Mouse (Mus musculus): ENCODE measurements at regions not wholly inside any gene's neighbourhood (a gene's known extent, or its start where the extent isn't known, plus 50 kb on each side); places are given as distances from the start of the nearest gene placed in this dataset.

DNA sequence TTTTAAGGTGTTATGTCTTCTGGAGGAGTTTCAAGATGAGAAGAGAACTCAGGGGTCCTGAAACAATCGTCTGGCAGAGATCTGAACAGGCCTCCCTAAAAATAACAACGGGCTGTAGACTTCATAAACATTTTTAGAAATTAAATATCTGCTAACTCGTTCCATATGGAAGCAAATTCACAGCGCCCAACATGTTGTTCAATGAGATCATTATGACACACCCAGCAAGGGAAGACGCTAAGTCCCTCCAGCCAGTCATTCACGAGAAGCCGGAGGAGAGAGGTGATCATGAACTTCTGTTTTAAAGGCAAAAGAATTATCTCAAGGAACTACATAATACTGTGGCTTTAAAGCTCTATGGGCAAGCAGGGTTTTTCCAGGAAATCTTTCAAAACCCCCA, 334.8 kb downstream of the Efna5 start:
- no peak for DNase-seq

DNA sequence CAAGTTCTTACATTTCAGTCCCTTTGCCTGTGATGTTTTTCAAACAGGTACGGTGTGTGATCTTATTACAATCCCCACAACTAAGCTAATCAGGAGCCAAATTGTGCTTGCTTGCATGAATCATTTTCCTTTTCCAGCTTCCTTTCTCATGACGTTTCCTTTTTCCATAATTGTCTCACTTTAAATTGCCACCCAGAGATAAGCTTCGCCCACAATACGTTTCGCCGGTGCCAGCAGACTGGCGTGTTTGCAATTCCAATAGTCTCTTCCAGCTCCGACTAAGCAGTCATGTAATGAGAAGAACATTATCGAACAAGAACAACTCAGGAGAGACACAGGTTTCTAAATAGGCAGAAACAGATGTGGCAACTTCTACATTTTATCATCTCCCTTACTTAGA, 335.8 kb downstream of the Efna5 start:
- DNase-seq: no peak

GRCm38 (mm10) chr17:62543056-62543975, 337.8 kb downstream of the Efna5 start:
- no peak for DNase-seq

- no peak for DNase-seq
Measured at GRCm38 (mm10) chr17:62529911-62530310, 351.2 kb downstream of the Efna5 start.

DNA sequence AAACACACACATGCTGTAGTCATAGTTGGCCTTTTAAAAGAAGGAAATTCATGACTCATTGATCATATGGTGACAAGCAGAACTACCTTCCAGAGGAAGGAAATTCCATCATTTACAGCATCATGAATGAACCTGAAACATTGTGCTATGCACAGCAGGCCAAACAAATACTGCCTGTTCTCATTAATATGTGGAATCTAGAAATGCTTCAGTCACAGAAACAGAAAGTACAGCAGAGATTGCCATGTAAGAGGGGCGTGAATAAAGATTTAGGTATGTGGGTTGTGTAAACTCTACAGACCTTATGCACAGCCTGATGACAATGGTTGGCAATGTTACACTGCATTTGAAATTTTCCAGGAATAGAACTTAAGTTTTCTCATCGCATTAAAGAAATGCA, 353.6 kb downstream of the Efna5 start:
- no peak for DNase-seq

DNA sequence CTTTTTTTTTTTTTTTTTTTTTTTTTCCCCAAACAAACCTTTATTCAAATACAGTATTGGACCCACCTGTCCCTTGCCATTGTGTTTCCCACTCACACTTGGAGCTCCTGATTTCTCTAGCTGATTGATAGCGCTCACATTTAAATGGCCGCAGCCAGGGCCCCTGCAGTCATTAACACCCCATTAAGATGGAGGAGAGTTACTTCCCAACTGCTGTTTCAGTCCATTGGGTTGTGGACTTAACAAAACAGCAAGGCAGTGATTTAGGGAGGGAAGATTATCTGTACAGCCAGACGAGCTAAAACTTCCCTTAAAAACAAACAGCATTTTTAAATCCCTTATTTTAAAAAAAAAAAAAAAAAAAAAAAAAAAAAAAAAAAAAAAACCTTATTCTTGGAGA, 367.5 kb downstream of the Efna5 start:
- DNase-seq: no peak

GRCm38 (mm10) chr17:62510184-62510583, 370.9 kb downstream of the Efna5 start:
- no peak for DNase-seq

DNA sequence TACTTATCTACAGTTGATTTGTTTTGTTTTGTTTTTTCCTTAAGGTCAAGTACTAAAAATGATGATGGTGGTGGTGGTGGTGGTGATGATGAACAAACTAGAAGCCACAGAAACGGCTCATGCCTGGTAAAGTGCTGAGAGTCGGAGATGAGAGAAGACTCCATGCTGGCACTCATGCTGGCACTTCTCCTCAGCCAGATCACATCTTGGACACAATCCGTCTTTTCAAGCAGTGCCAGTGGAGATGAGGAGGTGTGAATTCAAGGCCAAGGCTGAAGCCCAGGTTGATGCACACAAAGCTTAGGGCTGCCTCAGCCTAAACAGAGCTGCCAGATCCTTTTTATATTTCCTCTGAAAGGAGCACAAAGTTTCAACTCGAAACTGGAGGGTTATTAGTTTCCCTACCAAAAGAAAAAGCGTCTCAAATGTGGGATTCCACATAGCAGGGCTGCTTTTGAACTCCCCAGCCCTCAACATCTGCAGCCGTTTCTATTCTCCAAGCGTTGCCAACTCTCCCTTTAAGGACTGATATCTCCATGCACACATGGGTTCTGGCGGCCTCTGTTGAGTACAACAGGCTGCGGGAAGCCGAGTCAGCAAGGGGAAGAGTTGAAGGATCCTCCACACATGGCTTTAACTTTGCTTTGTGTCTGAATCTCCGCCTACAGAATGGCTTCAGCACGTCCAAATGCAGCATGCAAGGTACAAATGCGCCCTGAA, 373.2 kb downstream of the Efna5 start:
- no peak for DNase-seq

- DNase-seq: no peak
Measured at GRCm38 (mm10) chr17:62504691-62505090, 376.4 kb downstream of the Efna5 start.

- DNase-seq: no peak
Measured at GRCm38 (mm10) chr17:62470739-62471138, 410.4 kb downstream of the Efna5 start.

GRCm38 (mm10) chr17:62469367-62469766, 411.8 kb downstream of the Efna5 start:
- DNase-seq: no peak

DNA sequence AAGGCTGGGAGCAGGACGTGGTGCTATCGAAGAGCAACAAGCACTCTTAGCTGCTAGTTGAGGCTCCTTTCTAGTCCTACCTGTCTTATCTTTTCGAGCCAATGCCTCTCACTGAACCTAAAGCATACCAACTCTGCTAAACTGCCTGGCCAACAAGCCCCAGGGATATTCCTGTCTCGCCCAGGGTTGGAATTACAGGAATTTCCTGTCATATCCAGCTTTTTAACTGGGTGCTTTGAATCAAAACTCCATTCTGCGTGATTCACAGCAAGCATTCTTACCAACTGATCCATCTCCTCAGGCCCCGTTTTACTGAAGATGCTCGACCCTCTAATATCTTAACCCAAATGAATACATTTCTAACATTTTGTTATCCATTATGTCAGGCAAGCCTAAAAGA, 412.3 kb downstream of the Efna5 start:
- no peak for DNase-seq

- DNase-seq: no peak
Measured at GRCm38 (mm10) chr17:62467072-62467471, 414.0 kb downstream of the Efna5 start.

DNA sequence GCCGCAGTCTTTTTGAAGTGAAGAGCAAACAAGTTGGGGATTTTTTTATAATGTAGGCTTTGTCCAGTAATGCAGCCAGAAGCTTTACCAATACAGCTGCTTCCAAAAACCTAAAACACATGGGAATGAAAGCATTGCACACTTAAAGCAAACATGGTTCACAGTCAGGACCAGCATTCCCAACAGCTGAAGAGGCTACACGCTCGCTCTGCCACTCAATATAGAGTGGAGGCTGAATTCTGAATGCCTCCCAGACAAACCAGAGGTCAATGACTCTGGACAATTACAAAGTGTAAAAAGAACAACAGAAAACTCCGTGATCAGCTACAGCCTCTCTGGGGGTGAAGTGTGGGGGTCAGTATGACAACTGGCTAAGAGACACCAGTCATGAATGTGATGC, 416.1 kb downstream of the Efna5 start:
- DNase-seq: no peak

DNA sequence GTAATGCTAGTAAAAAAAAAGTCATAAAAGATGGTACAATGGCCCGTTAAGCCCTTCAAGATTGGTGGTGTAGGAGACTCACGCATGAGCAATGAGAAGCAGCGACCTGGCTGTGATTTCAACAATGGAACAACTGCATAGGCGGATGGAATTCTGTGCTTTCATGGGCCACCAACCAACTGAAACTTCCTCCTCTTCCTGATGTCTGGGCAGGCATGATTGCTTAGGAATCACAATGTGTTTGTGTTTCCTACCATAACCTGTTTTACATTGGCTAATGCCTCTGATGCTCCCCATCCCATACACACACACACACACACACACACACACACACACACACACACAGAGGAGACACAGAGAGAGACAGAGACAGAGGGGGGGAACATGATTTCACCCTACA, 416.9 kb downstream of the Efna5 start:
- DNase-seq: no peak

GRCm38 (mm10) chr17:62461304-62462245, 419.5 kb downstream of the Efna5 start:
- DNase-seq: no peak

DNA sequence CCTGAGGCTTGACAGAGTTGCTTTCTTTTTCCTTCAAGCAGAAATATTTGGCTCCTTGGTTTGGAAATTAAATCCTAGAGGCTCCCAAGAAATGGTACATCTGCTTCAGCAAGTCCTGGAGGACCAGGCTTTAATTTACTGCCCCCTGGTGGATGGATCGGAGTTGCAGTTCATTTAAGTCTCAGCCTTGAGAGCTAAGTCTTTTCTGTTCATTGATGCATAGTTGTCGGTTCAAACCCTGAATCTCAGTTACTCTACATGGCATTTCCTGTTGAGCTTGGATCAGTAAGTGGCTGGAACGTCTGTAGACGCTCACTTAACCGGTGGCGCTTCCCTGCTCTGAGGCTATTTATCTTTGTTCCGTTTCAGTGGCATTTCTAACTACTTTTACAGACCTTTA, 422.2 kb downstream of the Efna5 start:
- DNase-seq: peak; percentile 57

DNA sequence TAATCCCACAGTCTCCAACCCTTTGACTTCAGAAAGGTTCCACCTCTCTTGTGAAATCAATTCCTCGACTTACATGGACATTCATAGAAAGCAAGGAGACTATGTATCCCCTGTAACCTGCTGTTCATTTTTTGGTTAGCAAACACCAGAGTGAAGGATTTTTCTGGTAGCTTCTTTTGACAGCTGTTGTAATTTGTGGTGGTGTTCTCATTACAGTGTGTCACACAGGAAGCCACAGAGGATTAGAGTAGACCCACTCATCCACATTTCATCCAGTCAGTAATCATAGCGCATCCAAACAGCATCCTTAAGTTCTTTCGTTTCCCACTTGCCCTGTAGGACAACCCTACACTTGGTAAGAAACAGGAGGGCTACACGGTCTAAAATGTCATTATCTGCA, 443.1 kb downstream of the Efna5 start:
- DNase-seq: no peak

DNA sequence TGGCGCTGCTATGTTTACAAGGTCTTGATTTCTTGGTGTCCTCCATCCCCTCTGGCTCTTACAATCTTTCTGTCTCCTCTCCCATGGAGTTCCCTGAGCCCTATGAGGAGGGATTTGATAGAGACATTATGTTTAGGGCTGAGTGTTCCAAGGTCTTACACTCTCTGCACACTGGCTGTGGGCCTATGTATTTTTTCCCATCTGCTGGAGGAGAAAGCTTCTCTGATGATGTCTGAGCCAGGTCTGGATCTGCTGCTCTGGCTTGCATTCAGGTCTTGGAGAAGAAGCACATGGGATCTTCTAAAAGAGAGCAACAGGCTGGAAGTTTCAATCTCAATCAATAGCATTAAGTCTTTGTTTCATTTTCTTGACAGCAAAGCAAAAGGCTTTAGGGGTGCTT, 445.1 kb downstream of the Efna5 start:
- DNase-seq: no peak

DNA sequence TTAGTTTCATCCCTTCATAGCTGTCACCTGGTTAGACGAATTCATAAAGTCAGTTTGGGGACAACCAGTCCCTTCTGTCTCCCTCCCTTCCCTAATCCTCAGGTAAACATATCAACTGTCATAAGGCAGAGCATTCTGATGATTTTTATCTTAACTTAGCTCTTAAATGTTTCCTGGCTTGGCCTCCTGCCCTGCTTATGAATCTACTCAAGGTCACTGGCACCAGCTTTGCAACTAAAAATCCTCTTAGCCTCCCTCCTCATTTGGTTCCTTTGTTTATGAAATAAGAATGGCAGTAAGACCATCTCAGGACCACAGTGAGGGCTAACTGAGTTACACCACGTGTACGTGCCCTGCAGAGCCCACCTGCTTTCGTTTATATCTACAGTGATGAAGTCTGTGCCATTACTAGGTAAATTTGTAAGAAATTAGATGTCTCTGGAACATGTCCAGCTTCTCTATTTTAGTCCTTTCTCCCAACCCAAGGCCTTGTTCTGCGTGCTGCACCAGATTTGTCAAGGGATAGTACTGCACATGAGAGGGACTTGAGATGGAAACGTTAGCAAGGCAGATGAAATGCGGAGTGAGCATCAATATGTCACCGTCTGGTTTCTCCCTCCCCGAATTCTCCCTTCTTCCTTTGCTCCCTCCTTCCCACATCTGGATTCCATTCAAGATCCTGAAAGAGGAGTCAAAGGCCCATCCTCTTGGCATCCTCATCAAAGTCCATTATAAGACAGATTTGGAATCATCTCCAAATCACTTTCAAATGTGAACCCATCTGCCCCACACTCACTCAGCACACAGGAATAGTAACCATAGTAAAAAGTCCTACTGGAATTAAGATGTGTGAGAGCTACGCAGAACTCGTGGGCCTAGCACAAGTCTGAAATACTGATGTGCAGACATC, 457.4 kb downstream of the Efna5 start:
- no peak for DNase-seq

GRCm38 (mm10) chr17:62417584-62417983, 463.5 kb downstream of the Efna5 start:
- no peak for DNase-seq
